Mouse (Mus musculus) testis, adult 2 months (tissue): ENCODE measurements at regions not wholly inside any gene's neighbourhood (a gene's known extent, or its start where the extent isn't known, plus 50 kb on each side); places are given as distances from the start of the nearest gene placed in this dataset.

Source experiments
- H3K27ac ChIP-seq: fragments of 200-500 bp; 2 replicates; pipeline ENCODE4 v1.5.1; 2012; ENCODE audit warnings: low read depth, low read length; ENCODE audit not compliant: control insufficient read depth, insufficient read depth
- H3K27me3 ChIP-seq: fragments of 200-500 bp; 2 replicates; pipeline ENCODE4 v1.6.1; 2012; ENCODE audit warnings: mild to moderate bottlenecking, low read length, moderate library complexity; ENCODE audit not compliant: control insufficient read depth, insufficient read depth
- H3K36me3 ChIP-seq: fragments of 200-500 bp; 2 replicates; pipeline ENCODE4 v1.6.1; 2012; ENCODE audit warnings: mild to moderate bottlenecking, low read length; ENCODE audit not compliant: control insufficient read depth, insufficient read depth
- H3K4me1 ChIP-seq: fragments of 200-500 bp; 2 replicates; pipeline ENCODE4 v1.6.1; 2012; ENCODE audit warnings: low read length; ENCODE audit not compliant: control insufficient read depth, insufficient read depth
- H3K4me3 ChIP-seq: fragments of 200-500 bp; 2 replicates; pipeline ENCODE4 v1.5.1; 2012; ENCODE audit warnings: low read depth, mild to moderate bottlenecking, low read length, moderate library complexity, mixed read lengths; ENCODE audit not compliant: control insufficient read depth
- CTCF ChIP-seq: fragments of 200-500 bp; IDR thresholded peaks from 2 replicates; pipeline ENCODE4 v1.5.1; 2012; ENCODE audit warnings: low read depth, mild to moderate bottlenecking, inconsistent platforms, low read length, moderate library complexity; ENCODE audit not compliant: control insufficient read depth, insufficient read depth, insufficient replicate concordance
- POLR2A ChIP-seq: fragments of 200-500 bp; IDR thresholded peaks from 2 replicates; pipeline ENCODE4 v1.6.1; 2012; ENCODE audit warnings: low read depth, mild to moderate bottlenecking, inconsistent platforms, low read length, moderate library complexity; ENCODE audit not compliant: control insufficient read depth

DNA sequence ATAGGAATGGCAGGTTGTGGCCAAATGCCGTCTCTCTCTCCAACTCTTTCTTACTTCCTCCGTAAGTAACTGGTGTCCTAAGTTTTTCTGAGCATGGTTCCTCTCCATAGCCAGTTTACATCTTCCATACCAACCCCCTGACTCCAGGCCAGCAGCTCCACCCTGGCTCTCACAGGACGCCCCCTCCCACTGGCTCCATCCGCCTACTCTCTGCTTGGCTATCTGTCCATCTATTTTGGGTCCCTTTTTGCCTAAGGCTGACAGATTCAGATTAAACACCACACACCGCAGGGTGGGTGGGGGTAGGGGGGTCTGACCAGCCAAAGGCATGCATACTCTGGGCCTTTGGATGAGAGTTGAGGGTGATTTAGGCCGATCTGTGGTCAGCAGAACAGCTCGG, 57.0 kb upstream of the Flt1 start:
- TF ChIP-seq CTCF (no peak), POLR2A (no peak)
- Histone ChIP-seq H3K4me3 (no peak overlapping the region), H3K27ac (no peak overlapping the region), H3K36me3 (no peaks in the 10 kb centered on the region), H3K27me3 (no peaks in the 10 kb centered on the region), H3K4me1 (no peaks in the 10 kb centered on the region; the same call in 1 of the 2 replicates)

DNA sequence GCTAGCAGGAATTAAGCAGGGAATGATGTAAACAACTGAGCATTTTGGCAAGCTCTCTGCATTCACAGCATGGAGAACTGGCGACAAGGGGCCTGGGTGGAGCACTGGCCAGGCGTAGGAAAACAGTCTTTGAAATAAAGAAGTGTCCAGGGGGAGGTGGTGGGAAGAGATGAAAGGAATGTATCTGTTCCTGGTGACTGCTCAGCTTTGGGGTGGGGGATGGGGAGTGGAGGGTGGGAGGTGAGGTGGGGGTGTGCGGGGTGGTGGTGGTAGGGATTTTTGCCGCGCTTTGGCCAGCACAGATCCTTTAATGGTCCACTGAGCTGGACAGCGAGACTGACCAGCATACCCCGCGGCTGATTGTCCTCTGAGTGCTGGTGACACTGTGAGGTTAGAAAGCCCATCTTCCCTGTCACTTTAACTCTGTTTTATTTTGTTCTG, 56.5 kb upstream of the Flt1 start:
- Histone ChIP-seq H3K27me3 (no peaks in the 10 kb centered on the region), H3K4me1 (no peaks in the 10 kb centered on the region; the same call in 1 of the 2 replicates), H3K27ac (no peak overlapping the region), H3K36me3 (no peaks in the 10 kb centered on the region), H3K4me3 (no peak overlapping the region)
- no peak for TF ChIP-seq CTCF
- no peak for TF ChIP-seq POLR2A

DNA sequence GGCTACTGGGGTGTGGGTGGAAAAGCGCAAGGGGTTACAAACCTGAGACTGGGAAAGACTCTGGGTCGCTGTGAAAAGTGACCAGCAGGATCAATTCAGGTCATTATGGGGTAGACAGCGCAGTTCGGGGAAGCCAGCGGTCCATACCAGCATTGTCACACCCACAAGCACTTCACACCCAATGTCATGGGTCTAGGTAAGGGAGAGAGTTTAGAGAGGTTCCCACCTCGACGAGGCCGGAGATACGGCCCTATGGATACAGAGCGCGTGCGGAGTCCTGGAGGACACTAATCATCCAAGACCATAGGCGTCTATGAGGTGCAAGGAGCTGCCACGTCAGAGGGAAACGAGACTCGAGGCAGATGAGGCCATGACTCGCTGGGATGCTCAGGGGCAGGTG, 55.4 kb upstream of the Flt1 start:
- Histone ChIP-seq H3K27me3 (no peaks in the 10 kb centered on the region), H3K27ac (no peak overlapping the region), H3K4me1 (no peaks in the 10 kb centered on the region), H3K4me3 (no peak overlapping the region), H3K36me3 (no peaks in the 10 kb centered on the region)
- TF ChIP-seq CTCF (no peak), POLR2A (no peak)

DNA sequence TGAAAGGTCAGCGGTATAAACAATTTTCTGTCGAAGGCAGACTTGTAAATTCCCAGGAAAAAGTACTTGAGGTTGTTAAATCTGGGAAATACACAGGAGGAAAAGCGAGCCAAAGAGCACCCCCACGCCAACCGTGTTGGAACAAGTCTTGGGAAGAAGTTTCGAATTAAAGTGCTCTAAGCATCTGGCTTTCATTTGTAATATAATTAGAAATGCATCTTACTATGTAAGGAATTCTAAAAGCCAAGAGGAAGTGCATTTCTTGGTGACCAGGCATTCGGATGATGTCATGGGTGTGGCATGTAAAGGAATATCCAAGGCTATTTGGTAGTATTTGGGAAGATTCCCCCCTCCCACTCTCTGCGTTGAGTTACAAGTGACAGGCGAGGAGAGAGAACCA, 52.7 kb upstream of the Flt1 start:
- Histone ChIP-seq H3K27ac (no peak overlapping the region), H3K36me3 (no peaks in the 10 kb centered on the region), H3K4me3 (no peak overlapping the region), H3K27me3 (no peaks in the 10 kb centered on the region), H3K4me1 (peaks cover 2% of the 10 kb centered on the region; the same call in 1 of the 2 replicates)
- no peak for TF ChIP-seq CTCF
- no peak for TF ChIP-seq POLR2A
